Mouse (Mus musculus): ENCODE results near the gene Olfr1311.
"Not testable (repeated sequence)": the region's sequence is repeated elsewhere in the genome, so short reads cannot be mapped to it uniquely, and the experiment has no call there.

The Olfr1311 gene

GRCm38 (mm10) chr2:112024312-112024711 lies at the start of gene Olfr1311:
Gene Olfr1311 (minus strand): TSS chr2:112024412.
- no peak for DNase-seq (ENCODE audit: low spot score)

GRCm38 (mm10) chr2:112050138-112050537 lies 25.9 kb upstream of the Olfr1311 start, which contains the start of gene Olfr1312:
Gene Olfr1312 (minus strand): TSS chr2:112050238.
- no peak for DNase-seq (ENCODE audit: low spot score)

- DNase-seq (ENCODE audit: low spot score): not testable (repeated sequence)
Observed at GRCm38 (mm10) chr2:112026971-112027370, 2.8 kb upstream of the Olfr1311 start.

- no peak for DNase-seq (ENCODE audit: low spot score)
Observed at GRCm38 (mm10) chr2:112014900-112015299, 9.3 kb downstream of the Olfr1311 start.

- DNase-seq (ENCODE audit: low spot score): no peak
Observed at GRCm38 (mm10) chr2:112012608-112013007, 11.6 kb downstream of the Olfr1311 start, which contains the start of gene Olfr1310. Gene Olfr1310 (minus strand): TSS chr2:112012708.

GRCm38 (mm10) chr2:111990181-111990580 lies 34.0 kb downstream of the Olfr1311 start, which contains the start of gene Olfr1309:
Gene Olfr1309 (minus strand): TSS chr2:111990281.
- no peak for DNase-seq (ENCODE audit: low spot score)

All from layer of hippocampus, adult 11-12 months (tissue).